In genomic region chr10:63199008-63199407, GRCm38 (mm10) we compare ENCODE assay signal across 34 mouse cellular contexts. TPM values are rescaled to one million over a fixed set of nuclear protein-coding genes. Genes with fewer than 3 reads are reported as not detected.
DNase-seq lines count a peak whose midpoint lies in the region; ATAC-seq and TF ChIP-seq lines count a peak whose summit lies in the region.
"Had no signal": no experiment of that assay in that cellular context is flagged by ENCODE, and none has a peak within 500 bp of the region (broad histone marks: within the 10 kb centered on the region; RNA-seq: fewer than 3 reads in every experiment).

No protein-coding gene starts in this region.

- no peaks in the 10 kb centered on the region for H3K36me3 ChIP-seq in liver, embryonic 12.5 days
- H3K36me3 ChIP-seq in liver, postnatal 0 days (replicated peaks; ENCODE audit: insufficient read depth, low read length), result no peaks in the 10 kb centered on the region
- no peaks in the 10 kb centered on the region for H3K36me3 ChIP-seq in stomach, postnatal 0 days (ENCODE audit: control insufficient read depth, insufficient read depth, low read length)
- H3K36me3 ChIP-seq: forebrain, embryonic 10.5 days; heart, embryonic 12.5 days; hindbrain, embryonic 12.5 days; intestine, embryonic 15.5 days; limb, embryonic 10.5 days; limb, embryonic 15.5 days; lung, embryonic 15.5 days had no signal

- TF ChIP-seq CTCF in liver, postnatal 0 days (IDR thresholded peaks at IDR 0.05; ENCODE audit: low read depth), result no peak
- no peak for TF ChIP-seq CTCF in stomach, postnatal 0 days (IDR thresholded peaks at IDR 0.05; ENCODE audit: low read depth)

- DNase-seq in c-Kit-positive CD71-positive TER-119-negative erythroid progenitor cells, embryonic 14.5 days (ENCODE audit: low read depth), result peak; percentile 35
- peak; percentile 57 for DNase-seq in c-Kit-positive CD71-positive TER-119-positive erythroid progenitor cells, embryonic 14.5 days (ENCODE audit: low spot score)
- no peak for DNase-seq in liver, postnatal 0 days
- no peak for DNase-seq in frontal cortex, adult 2 months (ENCODE audit: extremely low spot score in 1 of 2, low spot score in 1 of 2)
- DNase-seq in adrenal gland, postnatal 25 days, result no peak
- DNase-seq in stomach, postnatal 0 days (ENCODE audit: low spot score), result no peak
- DNase-seq: adrenal gland, adult 2 months; B cell, adult 2 months; cerebellum, adult 11 months; cerebellum, adult 9-10 months; cerebellum, postnatal 36 days; gastrocnemius, postnatal 10 days; heart, adult 11 months; heart, postnatal 36 days; kidney, adult 2 months; kidney, postnatal 4 days; layer of hippocampus, postnatal 36 days; midbrain, embryonic 14.5 days; right cerebral cortex, postnatal 14 days had no signal

- peak overlapping the region; percentile 29 for H3K4me2 ChIP-seq in liver, embryonic 12.5 days
- no peak overlapping the region for H3K4me2 ChIP-seq in liver, postnatal 0 days (ENCODE audit: low read depth, low read length)
- no peak overlapping the region for H3K4me2 ChIP-seq in stomach, postnatal 0 days (replicated peaks; ENCODE audit: low read depth)
- H3K4me2 ChIP-seq: heart, embryonic 12.5 days; hindbrain, embryonic 12.5 days; intestine, embryonic 15.5 days; limb, embryonic 15.5 days; lung, embryonic 15.5 days had no signal

- 27% methylated on average over 4 of the region's 4 CpGs for WGBS in liver, embryonic 12.5 days (ENCODE audit: insufficient replicate concordance)
- 57% methylated on average over 4 of the region's 4 CpGs for WGBS in liver, postnatal 0 days (ENCODE audit: insufficient replicate concordance)
- WGBS in stomach, postnatal 0 days, result 78% methylated on average over 4 of the region's 4 CpGs

- H3K4me3 ChIP-seq in liver, embryonic 12.5 days, result no peak overlapping the region
- H3K4me3 ChIP-seq in liver, postnatal 0 days (ENCODE audit: low read depth, low read length), result no peak overlapping the region
- H3K4me3 ChIP-seq in stomach, postnatal 0 days (ENCODE audit: low read depth, low read length), result no peak overlapping the region
- H3K4me3 ChIP-seq: forebrain, embryonic 10.5 days; heart, embryonic 12.5 days; hindbrain, embryonic 12.5 days; intestine, embryonic 15.5 days; limb, embryonic 10.5 days; limb, embryonic 15.5 days; lung, embryonic 15.5 days had no signal

- no peaks in the 10 kb centered on the region for H3K9me3 ChIP-seq in liver, embryonic 12.5 days (replicated peaks)
- H3K9me3 ChIP-seq in liver, postnatal 0 days (ENCODE audit: low read length), result no peaks in the 10 kb centered on the region
- no peaks in the 10 kb centered on the region for H3K9me3 ChIP-seq in stomach, postnatal 0 days (ENCODE audit: control insufficient read depth, low read length)
- H3K9me3 ChIP-seq: forebrain, embryonic 10.5 days; heart, embryonic 12.5 days; hindbrain, embryonic 12.5 days; intestine, embryonic 15.5 days; limb, embryonic 10.5 days; limb, embryonic 15.5 days; lung, embryonic 15.5 days had no signal

- TF ChIP-seq EP300 in liver, postnatal 0 days (IDR thresholded peaks at IDR 0.05; ENCODE audit: low read depth), result peak; percentile 72
- no peak for TF ChIP-seq EP300 in stomach, postnatal 0 days (optimal IDR thresholded peaks at IDR 0.05)

- peak overlapping the region; percentile 27; the same call in 1 of the 2 replicates for H3K27ac ChIP-seq in liver, embryonic 12.5 days
- H3K27ac ChIP-seq in liver, postnatal 0 days (ENCODE audit: low read depth), result no peak overlapping the region
- H3K27ac ChIP-seq in stomach, postnatal 0 days (replicated peaks), result no peak overlapping the region
- H3K27ac ChIP-seq: forebrain, embryonic 10.5 days; hindbrain, embryonic 12.5 days; hindbrain, postnatal 0 days; intestine, embryonic 15.5 days; kidney, postnatal 0 days; limb, embryonic 10.5 days; limb, embryonic 15.5 days; lung, embryonic 15.5 days had no signal

- peak; percentile 87 for ATAC-seq in liver, embryonic 12.5 days
- no peak for ATAC-seq in liver, postnatal 0 days
- ATAC-seq in stomach, postnatal 0 days (ENCODE audit: low FRiP score, low TSS enrichment), result no peak
- ATAC-seq: activated CD4-positive, CD25-positive, alpha-beta regulatory T cell, adult 4 months; forebrain, embryonic 16.5 days; hindbrain, postnatal 0 days; intestine, embryonic 15.5 days had no signal

- peaks cover 17% of the 10 kb centered on the region for H3K4me1 ChIP-seq in liver, embryonic 12.5 days
- H3K4me1 ChIP-seq in liver, postnatal 0 days (ENCODE audit: insufficient read depth), result no peaks in the 10 kb centered on the region
- no peaks in the 10 kb centered on the region for H3K4me1 ChIP-seq in stomach, postnatal 0 days (replicated peaks; ENCODE audit: control insufficient read depth, insufficient read depth)
- H3K4me1 ChIP-seq: forebrain, embryonic 10.5 days; hindbrain, embryonic 12.5 days; intestine, embryonic 15.5 days; limb, embryonic 10.5 days; limb, embryonic 15.5 days; lung, embryonic 15.5 days had no signal

- no peak overlapping the region for H3K9ac ChIP-seq in liver, embryonic 12.5 days
- H3K9ac ChIP-seq in liver, postnatal 0 days (replicated peaks), result no peak overlapping the region
- H3K9ac ChIP-seq in stomach, postnatal 0 days (ENCODE audit: low read length), result no peak overlapping the region
- H3K9ac ChIP-seq: heart, embryonic 12.5 days; hindbrain, embryonic 12.5 days; intestine, embryonic 15.5 days; limb, embryonic 15.5 days; lung, embryonic 15.5 days had no signal

- H3K27me3 ChIP-seq in liver, embryonic 12.5 days (replicated peaks), result no peaks in the 10 kb centered on the region
- H3K27me3 ChIP-seq in liver, postnatal 0 days (ENCODE audit: insufficient read depth, low read length), result no peaks in the 10 kb centered on the region
- no peaks in the 10 kb centered on the region for H3K27me3 ChIP-seq in stomach, postnatal 0 days (ENCODE audit: control insufficient read depth, insufficient read depth, low read length)
- H3K27me3 ChIP-seq: heart, embryonic 12.5 days; hindbrain, embryonic 12.5 days; intestine, embryonic 15.5 days; limb, embryonic 15.5 days; lung, embryonic 15.5 days had no signal

RNA-seq across cellular contexts. Expression of gene Mypn, which starts 4.7 kb away (rescaled TPM):
- 0.02 and 0.07 TPM in 2 replicates for polyA plus RNA-seq in liver, embryonic 12.5 days (2016; fragmentation: Nextera tagmentation; extraction: Ambion mirVana)
- 0.04 and 0.18 TPM in 2 replicates for polyA plus RNA-seq in liver, postnatal 0 days (2015; fragmentation: Nextera tagmentation; extraction: Ambion mirVana)
- 1.9 and 2.0 TPM in 2 replicates for polyA plus RNA-seq in frontal cortex, adult 2 months (2012; rRNA removed)
- 0.33 and 0.39 TPM in 2 replicates for total RNA-seq in adrenal gland, postnatal 25 days (2021)
- polyA plus RNA-seq in stomach, postnatal 0 days (2015; fragmentation: Nextera tagmentation; extraction: Ambion mirVana), result 0.10 and 0.12 TPM in 2 replicates
- total RNA-seq: megakaryocyte, adult 5-6 weeks; monocyte, adult 5-6 weeks had no signal
- polyA plus RNA-seq: kidney, postnatal 0 days; stomach, embryonic 14.5 days had no signal

RNA-seq across cellular contexts. Expression of gene Herc4, which starts 44.6 kb away (rescaled TPM):
- polyA plus RNA-seq in liver, embryonic 12.5 days (2016; fragmentation: Nextera tagmentation; extraction: Ambion mirVana), result 36.3 and 38.4 TPM in 2 replicates
- polyA plus RNA-seq in liver, postnatal 0 days (2015; fragmentation: Nextera tagmentation; extraction: Ambion mirVana), result 22.5 and 22.9 TPM in 2 replicates
- polyA plus RNA-seq in frontal cortex, adult 2 months (2012; rRNA removed), result 31.8 and 33.7 TPM in 2 replicates
- total RNA-seq in adrenal gland, postnatal 25 days (2021), result 144 and 146 TPM in 2 replicates
- polyA plus RNA-seq in stomach, postnatal 0 days (2015; fragmentation: Nextera tagmentation; extraction: Ambion mirVana), result 20.9 and 23.5 TPM in 2 replicates

Comparison
In these comparisons a context has a peak if more than half of its experiments do, and no peak if none do; other contexts are left out.
1. DNase-seq: peak in c-Kit-positive CD71-positive TER-119-negative erythroid progenitor cells, embryonic 14.5 days (single experiment) and c-Kit-positive CD71-positive TER-119-positive erythroid progenitor cells, embryonic 14.5 days (single experiment); none in liver, postnatal 0 days (single experiment), frontal cortex, adult 2 months (0 of 2), adrenal gland, postnatal 25 days (single experiment) and stomach, postnatal 0 days (single experiment).